Mouse (Mus musculus) bone marrow, adult 2 months (tissue): ENCODE data around the gene Ociad1.

Experiments
- CTCF ChIP-seq: fragments of 200-500 bp; IDR thresholded peaks from 2 replicates; pipeline ENCODE4 v1.5.1; 2011; ENCODE audit warnings: low read length, control low read depth; ENCODE audit not compliant: control insufficient read depth, insufficient read depth
- POLR2A ChIP-seq: fragments of 200-500 bp; IDR thresholded peaks from 2 replicates; pipeline ENCODE4 v1.6.1; 2011; ENCODE audit warnings: low read depth, mild to moderate bottlenecking, control low read depth, low read length, borderline replicate concordance; ENCODE audit not compliant: control insufficient read depth

DNA sequence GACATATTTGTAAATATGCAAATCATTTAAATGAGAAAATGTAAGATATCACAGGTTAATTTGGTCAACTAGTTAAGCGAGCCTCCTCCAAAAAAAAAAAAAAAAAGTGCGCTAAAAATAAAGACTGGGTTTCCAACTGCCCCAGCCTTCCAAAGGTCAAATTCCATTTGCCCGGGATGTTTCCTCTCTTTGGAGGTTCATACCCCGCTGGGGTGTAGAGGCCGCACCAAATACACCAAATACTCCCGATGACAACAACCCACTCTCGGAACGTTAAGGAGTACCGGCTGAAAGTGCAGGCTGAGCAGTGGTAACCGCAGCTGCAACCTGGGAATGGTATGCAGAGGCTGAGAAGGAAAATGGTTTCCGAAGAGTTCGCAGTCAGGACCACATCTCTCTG is 67.7 kb downstream of the Ociad1 start:
- no peak for TF ChIP-seq CTCF
- no peak for TF ChIP-seq POLR2A
